Mouse (Mus musculus) CH12.LX (cell line): ENCODE measurements around the gene Hist1h2ab.

ENCODE experiments used
- CHD2 ChIP-seq: IDR thresholded peaks from 2 replicates; pipeline ENCODE4 v1.6.1; 2011; ENCODE audit warnings: low read length, improper control_type of control experiment
- POLR2A ChIP-seq: IDR thresholded peaks from 2 replicates; pipeline ENCODE4 v1.6.1; 2011; ENCODE audit warnings: low read depth, mild to moderate bottlenecking, improper control_type of control experiment, low read length
- TCF12 ChIP-seq: IDR thresholded peaks from 2 replicates; pipeline ENCODE4 v1.6.1; 2014; ENCODE audit warnings: low read depth, mild to moderate bottlenecking, inconsistent platforms, low read length, improper control_type of control experiment
- UBTF ChIP-seq: IDR thresholded peaks from 2 replicates; pipeline ENCODE4 v1.6.1; 2012; ENCODE audit warnings: low read depth, mild to moderate bottlenecking, inconsistent platforms, low read length, improper control_type of control experiment, moderate library complexity
- USF1 ChIP-seq: IDR thresholded peaks from 2 replicates; pipeline ENCODE4 v1.6.1; 2014; ENCODE audit warnings: low read depth, mild to moderate bottlenecking, inconsistent platforms, low read length, improper control_type of control experiment

DNA sequence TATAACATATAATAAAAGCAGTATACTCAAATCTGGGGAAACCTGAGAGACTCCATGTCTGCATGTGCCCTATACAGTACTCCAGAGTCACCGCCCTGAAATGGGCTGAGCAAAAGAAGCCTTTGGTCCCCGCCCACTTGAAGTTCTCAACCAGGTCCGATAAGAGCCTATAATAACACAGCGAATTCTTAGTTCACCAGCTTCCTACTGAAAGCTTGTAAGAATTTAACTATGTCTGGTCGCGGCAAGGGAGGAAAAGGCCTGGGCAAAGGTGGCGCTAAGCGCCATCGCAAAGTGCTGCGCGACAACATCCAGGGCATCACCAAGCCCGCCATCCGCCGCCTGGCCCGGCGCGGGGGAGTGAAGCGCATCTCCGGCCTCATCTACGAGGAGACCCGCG lies 5.9 kb downstream of the Hist1h2ab start, which contains the start of gene Hist1h4b:
- TF ChIP-seq POLR2A (peak; percentile 98; the same call in 1 of the 2 replicates), UBTF (no peak; the same call in none of the 2 replicates), CHD2 (no peak), USF1 (no peak), TCF12 (peak; percentile 89)
